Mouse (Mus musculus): ENCODE measurements at regions not wholly inside any gene's neighbourhood (a gene's known extent, or its start where the extent isn't known, plus 50 kb on each side); places are given as distances from the start of the nearest gene placed in this dataset.

- Histone ChIP-seq H3K36me3 (ENCODE audit: insufficient read depth) (no peaks in the 10 kb centered on the region), H3K27ac (ENCODE audit: low read depth) (peak overlapping the region; percentile 83), H3K4me3 (ENCODE audit: low read depth, low read length) (no peak overlapping the region), H3K4me1 (ENCODE audit: insufficient read depth) (peaks cover 8% of the 10 kb centered on the region; the same call in 1 of the 2 replicates), H3K4me2 (peak overlapping the region; percentile 16; the same call in 1 of the 2 replicates), H3K9me3 (ENCODE audit: low read depth, low read length) (no peaks in the 10 kb centered on the region), H3K9ac (no peak overlapping the region), H3K27me3 (ENCODE audit: insufficient read depth, low read length) (no peaks in the 10 kb centered on the region)
- peak; percentile 37 for DNase-seq
- TF ChIP-seq CTCF (IDR thresholded peaks at IDR 0.05; ENCODE audit: low read depth), result no peak
- peak; percentile 48 for ATAC-seq (ENCODE audit: insufficient read depth)
- WGBS, result 31% methylated on average over 6 of the region's 6 CpGs
Measured at GRCm38 (mm10) chr1:105178773-105179172, 177.7 kb downstream of the Rnf152 start.

GRCm38 (mm10) chr1:105177938-105178337, 178.6 kb downstream of the Rnf152 start:
- Histone ChIP-seq H3K27me3 (ENCODE audit: insufficient read depth, low read length) (no peaks in the 10 kb centered on the region), H3K9me3 (ENCODE audit: low read depth, low read length) (no peaks in the 10 kb centered on the region), H3K27ac (ENCODE audit: low read depth) (no peak overlapping the region), H3K36me3 (ENCODE audit: insufficient read depth) (no peaks in the 10 kb centered on the region), H3K4me1 (ENCODE audit: insufficient read depth) (peaks cover 8% of the 10 kb centered on the region; the same call in 1 of the 2 replicates), H3K4me2 (no peak overlapping the region), H3K9ac (no peak overlapping the region), H3K4me3 (ENCODE audit: low read depth, low read length) (no peak overlapping the region)
- WGBS, result 55% methylated on average over 2 of the region's 2 CpGs
- no peak for ATAC-seq (ENCODE audit: insufficient read depth)
- TF ChIP-seq CTCF (IDR thresholded peaks at IDR 0.05; ENCODE audit: low read depth), result no peak
- no peak for DNase-seq

- no peak overlapping the region for H3K9ac ChIP-seq
- 68% methylated on average over 10 of the region's 10 CpGs for WGBS
- no peaks in the 10 kb centered on the region for H3K27me3 ChIP-seq (ENCODE audit: insufficient read depth, low read length)
- no peaks in the 10 kb centered on the region for H3K9me3 ChIP-seq (ENCODE audit: low read depth, low read length)
- no peak overlapping the region for H3K4me2 ChIP-seq
- peaks cover 8% of the 10 kb centered on the region; the same call in 1 of the 2 replicates for H3K4me1 ChIP-seq (ENCODE audit: insufficient read depth)
- DNase-seq (no peak), ATAC-seq (ENCODE audit: insufficient read depth) (no peak)
- no peak for TF ChIP-seq CTCF (IDR thresholded peaks at IDR 0.05; ENCODE audit: low read depth)
- no peaks in the 10 kb centered on the region for H3K36me3 ChIP-seq (ENCODE audit: insufficient read depth)
- H3K27ac ChIP-seq (ENCODE audit: low read depth), result no peak overlapping the region
- H3K4me3 ChIP-seq (ENCODE audit: low read depth, low read length), result no peak overlapping the region
Measured at GRCm38 (mm10) chr1:105177015-105177762, 179.3 kb downstream of the Rnf152 start.

GRCm38 (mm10) chr1:105170979-105171378, 185.5 kb downstream of the Rnf152 start:
- Histone ChIP-seq H3K27ac (ENCODE audit: low read depth) (no peak overlapping the region), H3K9me3 (ENCODE audit: low read depth, low read length) (no peaks in the 10 kb centered on the region), H3K36me3 (ENCODE audit: insufficient read depth) (no peaks in the 10 kb centered on the region), H3K4me3 (ENCODE audit: low read depth, low read length) (no peak overlapping the region), H3K27me3 (ENCODE audit: insufficient read depth, low read length) (no peaks in the 10 kb centered on the region), H3K9ac (no peak overlapping the region), H3K4me2 (no peak overlapping the region), H3K4me1 (ENCODE audit: insufficient read depth) (no peaks in the 10 kb centered on the region)
- TF ChIP-seq CTCF (IDR thresholded peaks at IDR 0.05; ENCODE audit: low read depth), result no peak
- no peak for DNase-seq
- no peak for ATAC-seq (ENCODE audit: insufficient read depth)
- 76% methylated on average over 1 of the region's 1 CpGs for WGBS

GRCm38 (mm10) chr1:105170114-105170506, 186.4 kb downstream of the Rnf152 start:
- no peak for DNase-seq
- no peak overlapping the region for H3K4me3 ChIP-seq (ENCODE audit: low read depth, low read length)
- ATAC-seq (ENCODE audit: insufficient read depth), result no peak

GRCm38 (mm10) chr1:105169455-105170113, 186.9 kb downstream of the Rnf152 start:
- H3K4me3 ChIP-seq (ENCODE audit: low read depth, low read length), result no peak overlapping the region
- no peaks in the 10 kb centered on the region for H3K27me3 ChIP-seq (ENCODE audit: insufficient read depth, low read length)
- no peaks in the 10 kb centered on the region for H3K9me3 ChIP-seq (ENCODE audit: low read depth, low read length)
- WGBS, result 73% methylated on average over 1 of the region's 1 CpGs
- no peaks in the 10 kb centered on the region for H3K36me3 ChIP-seq (ENCODE audit: insufficient read depth)
- no peak for TF ChIP-seq CTCF (IDR thresholded peaks at IDR 0.05; ENCODE audit: low read depth)
- no peak overlapping the region for H3K27ac ChIP-seq (ENCODE audit: low read depth)
- no peak overlapping the region for H3K9ac ChIP-seq
- H3K4me1 ChIP-seq (ENCODE audit: insufficient read depth), result no peaks in the 10 kb centered on the region
- no peak overlapping the region for H3K4me2 ChIP-seq
- ATAC-seq (ENCODE audit: insufficient read depth) (no peak), DNase-seq (no peak)

More at GRCm38 (mm10) chr1:105170114-105170506, 186.4 kb downstream of the Rnf152 start:
- Histone ChIP-seq H3K27me3 (ENCODE audit: insufficient read depth, low read length) (no peaks in the 10 kb centered on the region), H3K27ac (ENCODE audit: low read depth) (no peak overlapping the region), H3K4me1 (ENCODE audit: insufficient read depth) (no peaks in the 10 kb centered on the region), H3K4me2 (no peak overlapping the region), H3K9me3 (ENCODE audit: low read depth, low read length) (no peaks in the 10 kb centered on the region), H3K9ac (no peak overlapping the region), H3K36me3 (ENCODE audit: insufficient read depth) (no peaks in the 10 kb centered on the region)
- 91% methylated on average over 4 of the region's 4 CpGs for WGBS
- no peak for TF ChIP-seq CTCF (IDR thresholded peaks at IDR 0.05; ENCODE audit: low read depth)

GRCm38 (mm10) chr1:105168808-105169207, 187.7 kb downstream of the Rnf152 start:
- no peak overlapping the region for H3K27ac ChIP-seq (ENCODE audit: low read depth)
- whole genome bisulfite sequencing, result 63% methylated on average over 1 of the region's 1 CpGs
- no peaks in the 10 kb centered on the region for H3K4me1 ChIP-seq (ENCODE audit: insufficient read depth)
- DNase-seq (peak; percentile 41), ATAC-seq (ENCODE audit: insufficient read depth) (peak; percentile 47; the same call in 1 of the 2 replicates)
- H3K4me2 ChIP-seq, result no peak overlapping the region
- no peak for TF ChIP-seq CTCF (IDR thresholded peaks at IDR 0.05; ENCODE audit: low read depth)
- no peaks in the 10 kb centered on the region for H3K27me3 ChIP-seq (ENCODE audit: insufficient read depth, low read length)
- no peak overlapping the region for H3K4me3 ChIP-seq (ENCODE audit: low read depth, low read length)
- no peaks in the 10 kb centered on the region for H3K36me3 ChIP-seq (ENCODE audit: insufficient read depth)
- H3K9ac ChIP-seq, result no peak overlapping the region
- no peaks in the 10 kb centered on the region for H3K9me3 ChIP-seq (ENCODE audit: low read depth, low read length)

All from lung, embryonic 14.5 days (tissue).